Mouse (Mus musculus) MEL (cell line): ENCODE data around the gene Wdr48. TPM values are rescaled to one million over a fixed set of nuclear protein-coding genes. Genes with fewer than 3 reads are reported as not detected.

Experiments
- DNase-seq: peaks from one replicate; pipeline ENCODE4 v3.0.0; 2011; ENCODE audit warnings: low read depth, low spot score
- H3K27ac ChIP-seq: 2 replicates; pipeline ENCODE4 v1.5.1; 2012; ENCODE audit warnings: low read depth, mild to moderate bottlenecking, control low read depth, low read length, moderate library complexity; ENCODE audit not compliant: control insufficient read depth
- H3K27me3 ChIP-seq, 2 experiments: fragments of 150-350 bp in 1 of 2; sonication (generic) in 1 of 2; 2 replicates each; pipeline ENCODE4 v1.6.1; 2012; ENCODE audit warnings: low read length in 2 of 2, mild to moderate bottlenecking in 2 of 2, improper control_type of control experiment in 1 of 2, moderate library complexity in 1 of 2; ENCODE audit not compliant: insufficient read depth in 2 of 2, control insufficient read depth in 1 of 2
- H3K36me3 ChIP-seq, 2 experiments: 2 replicates each; pipeline ENCODE4 v1.6.1; 2012 to 2014; ENCODE audit warnings: low read length in 2 of 2, improper control_type of control experiment in 1 of 2, inconsistent platforms in 1 of 2, mild to moderate bottlenecking in 1 of 2; ENCODE audit not compliant: insufficient read depth in 2 of 2, control insufficient read depth in 1 of 2
- H3K4me1 ChIP-seq, 2 experiments: fragments of 150-350 bp in 1 of 2; sonication (generic) in 1 of 2; 2 replicates each; pipeline ENCODE4 v1.6.1; 2012; ENCODE audit warnings: low read length in 2 of 2, improper control_type of control experiment in 1 of 2, mild to moderate bottlenecking in 1 of 2; ENCODE audit not compliant: insufficient read depth in 2 of 2, control insufficient read depth in 1 of 2
- H3K4me3 ChIP-seq, 2 experiments: fragments of 150-350 bp in 1 of 2; sonication (generic) in 1 of 2; 2 replicates each; pipeline ENCODE4 v1.5.1; 2012; ENCODE audit warnings: low read depth in 2 of 2, low read length in 2 of 2, mild to moderate bottlenecking in 2 of 2, moderate library complexity in 2 of 2, control low read depth in 1 of 2, improper control_type of control experiment in 1 of 2; ENCODE audit not compliant: control insufficient read depth in 1 of 2, insufficient read depth in 1 of 2
- H3K79me2 ChIP-seq: 2 replicates; pipeline ENCODE4 v1.6.1; 2012; ENCODE audit warnings: mild to moderate bottlenecking, low read length, moderate library complexity; ENCODE audit not compliant: control insufficient read depth, poor library complexity, insufficient read depth
- H3K9ac ChIP-seq: 2 replicates; pipeline ENCODE4 v1.6.1; 2012; ENCODE audit warnings: low read depth, mild to moderate bottlenecking, control low read depth, low read length, moderate library complexity; ENCODE audit not compliant: control insufficient read depth, poor library complexity, severe bottlenecking
- H3K9me3 ChIP-seq: fragments of 150-350 bp; sonication (generic); replicated peaks from 2 replicates; pipeline ENCODE4 v1.6.1; 2012; ENCODE audit warnings: mild to moderate bottlenecking, low read length, improper control_type of control experiment, moderate library complexity; ENCODE audit not compliant: insufficient read depth
- CTCF ChIP-seq, 3 experiments: IDR thresholded peaks in 2 of 3; conservative IDR thresholded peaks in 1 of 3; 2 replicates each; pipeline ENCODE4 v1.5.1; 2011 to 2012; ENCODE audit warnings: low read length in 3 of 3, low read depth in 2 of 3, mild to moderate bottlenecking in 2 of 3, improper control_type of control experiment in 1 of 3, inconsistent platforms in 1 of 3, mixed read lengths in 1 of 3, moderate library complexity in 1 of 3; ENCODE audit not compliant: control insufficient read depth in 1 of 3, insufficient read depth in 1 of 3, poor library complexity in 1 of 3, severe bottlenecking in 1 of 3
- E2F4 ChIP-seq: IDR thresholded peaks from 2 replicates; pipeline ENCODE4 v1.6.1; 2011; ENCODE audit warnings: low read depth, low read length, improper control_type of control experiment, borderline replicate concordance
- EP300 ChIP-seq, 2 experiments: IDR thresholded peaks; 2 replicates each; pipeline ENCODE4 v1.6.1; 2011; ENCODE audit warnings: improper control_type of control experiment in 2 of 2, low read length in 2 of 2, low read depth in 1 of 2, mild to moderate bottlenecking in 1 of 2
- GATA1 ChIP-seq: IDR thresholded peaks from 2 replicates; pipeline ENCODE4 v1.6.1; 2011; ENCODE audit warnings: low read depth, low read length, improper control_type of control experiment
- JUND ChIP-seq: IDR thresholded peaks from 2 replicates; pipeline ENCODE4 v1.6.1; 2011; ENCODE audit warnings: low read depth, mild to moderate bottlenecking, improper control_type of control experiment, low read length
- MAFK ChIP-seq: IDR thresholded peaks from 2 replicates; pipeline ENCODE4 v1.6.1; 2011; ENCODE audit warnings: low read depth, mild to moderate bottlenecking, low read length, improper control_type of control experiment, borderline replicate concordance
- MAX ChIP-seq: IDR thresholded peaks from 2 replicates; pipeline ENCODE4 v1.6.1; 2011; ENCODE audit warnings: low read length, improper control_type of control experiment
- MAZ ChIP-seq: IDR thresholded peaks from 2 replicates; pipeline ENCODE4 v1.6.1; 2012; ENCODE audit warnings: low read depth, mild to moderate bottlenecking, inconsistent platforms, low read length, improper control_type of control experiment
- MXI1 ChIP-seq: IDR thresholded peaks from 2 replicates; pipeline ENCODE4 v1.6.1; 2011; ENCODE audit warnings: mild to moderate bottlenecking, low read depth, low read length, improper control_type of control experiment
- MYC ChIP-seq: IDR thresholded peaks from 2 replicates; pipeline ENCODE4 v1.6.1; 2011; ENCODE audit warnings: low read depth, mild to moderate bottlenecking, low read length, improper control_type of control experiment, moderate library complexity
- POLR2AphosphoS5 ChIP-seq: IDR thresholded peaks from 2 replicates; pipeline ENCODE4 v1.6.1; 2012; ENCODE audit warnings: low read depth, borderline replicate concordance, mild to moderate bottlenecking, inconsistent platforms, low read length, moderate library complexity, mixed read lengths
- RAD21 ChIP-seq: IDR thresholded peaks from 2 replicates; pipeline ENCODE4 v1.6.1; 2011; ENCODE audit warnings: mild to moderate bottlenecking, low read depth, low read length, improper control_type of control experiment
- RCOR1 ChIP-seq: IDR thresholded peaks from 2 replicates; pipeline ENCODE4 v1.6.1; 2012; ENCODE audit warnings: low read depth, mild to moderate bottlenecking, inconsistent platforms, low read length, improper control_type of control experiment
- SMC3 ChIP-seq: IDR thresholded peaks from 2 replicates; pipeline ENCODE4 v1.6.1; 2011; ENCODE audit warnings: low read depth, low read length, improper control_type of control experiment
- TAL1 ChIP-seq: IDR thresholded peaks from 2 replicates; pipeline ENCODE4 v1.6.1; 2012; ENCODE audit warnings: mild to moderate bottlenecking, inconsistent platforms, low read length, moderate library complexity, mixed read lengths
- TCF12 ChIP-seq: IDR thresholded peaks from 2 replicates; pipeline ENCODE4 v1.6.1; 2014; ENCODE audit warnings: low read depth, mild to moderate bottlenecking, inconsistent platforms, low read length, improper control_type of control experiment, moderate library complexity
- USF1 ChIP-seq: IDR thresholded peaks from 2 replicates; pipeline ENCODE4 v1.6.1; 2014; ENCODE audit warnings: low read depth, mild to moderate bottlenecking, inconsistent platforms, low read length, improper control_type of control experiment, moderate library complexity
- USF2 ChIP-seq, 2 experiments: IDR thresholded peaks; 2 replicates each; pipeline ENCODE4 v1.6.1; 2011 to 2012; ENCODE audit warnings: improper control_type of control experiment in 2 of 2, low read length in 2 of 2, borderline replicate concordance in 1 of 2, inconsistent platforms in 1 of 2, low read depth in 1 of 2, mild to moderate bottlenecking in 1 of 2; ENCODE audit not compliant: insufficient read depth in 1 of 2
- ZC3H11A ChIP-seq: IDR thresholded peaks from 2 replicates; pipeline ENCODE4 v1.6.1; 2012; ENCODE audit warnings: low read depth, mild to moderate bottlenecking, inconsistent platforms, low read length, improper control_type of control experiment
- ZKSCAN1 ChIP-seq: IDR thresholded peaks from 2 replicates; pipeline ENCODE4 v1.6.1; 2012; ENCODE audit warnings: low read depth, mild to moderate bottlenecking, inconsistent platforms, low read length, improper control_type of control experiment, moderate library complexity
- polyA plus RNA-seq, 2 experiments: library from polyadenylated mRNA; stranded (reverse) in 1 of 2; unstranded in 1 of 2; fragments of >175 nt in 1 of 2; fragments of >200 nt in 1 of 2; gene quantifications; 2 replicates each; pipeline versions ENCODE4 v1.2.1 to v1.2.4; 2012; ENCODE audit warnings: low replicate concordance in 2 of 2, low read depth in 1 of 2; ENCODE audit not compliant: insufficient read length in 2 of 2, insufficient read depth in 1 of 2, missing spikeins in 1 of 2
- total RNA-seq: library from RNA; depleted of rRNA; stranded (reverse); fragments of 300-350 nt; gene quantifications from 2 replicates; pipeline ENCODE4 v1.2.3, GENCODE M21; 2012

Wdr48 gene
- total and polyA plus RNA-seq, 3 experiments = 31.0 to 40.5 TPM; not detected in 1

- no peak for TF ChIP-seq ZC3H11A
Observed at GRCm38 (mm10) chr9:119854170-119854569, 40.5 kb upstream of the Wdr48 start (continued).

- Histone ChIP-seq H3K9me3 (no peaks in the 10 kb centered on the region), H3K36me3 (no peaks in the 10 kb centered on the region)
- no peak for DNase-seq
Observed at GRCm38 (mm10) chr9:119887144-119887901, 7.4 kb upstream of the Wdr48 start.

GRCm38 (mm10) chr9:119888843-119889246 is 5.8 kb upstream of the Wdr48 start:
- no peak overlapping the region for H3K4me3 ChIP-seq
- H3K4me1 ChIP-seq = no peaks in the 10 kb centered on the region
- H3K27ac ChIP-seq = no peak overlapping the region
- no peak overlapping the region for H3K9ac ChIP-seq
- TF ChIP-seq MAZ (no peak), MAX (no peak), TAL1 (no peak)
- peaks cover 0 to 2% of the 10 kb centered on the region in 2 experiments; a peak in 1 of 4 replicates for H3K36me3 ChIP-seq
- H3K79me2 ChIP-seq = no peaks in the 10 kb centered on the region
- DNase-seq = no peak
- H3K27me3 ChIP-seq = no peaks in the 10 kb centered on the region
- H3K9me3 ChIP-seq = no peaks in the 10 kb centered on the region

More at GRCm38 (mm10) chr9:119887144-119887901, 7.4 kb upstream of the Wdr48 start:
- H3K79me2 ChIP-seq = no peaks in the 10 kb centered on the region
- H3K27me3 ChIP-seq = no peaks in the 10 kb centered on the region
- H3K4me1 ChIP-seq = no peaks in the 10 kb centered on the region
- no peak overlapping the region for H3K4me3 ChIP-seq
- H3K9ac ChIP-seq = no peak overlapping the region
- no peak for TF ChIP-seq MAFK
- no peak for TF ChIP-seq POLR2AphosphoS5
- no peak for TF ChIP-seq E2F4
- no peak for TF ChIP-seq USF2 (IDR thresholded peaks at IDR 0.05; ENCODE audit: borderline replicate concordance in 1 of 2, insufficient read depth in 1 of 2, low read depth in 1 of 2, low read length in 2 of 2)
- no peak for TF ChIP-seq MAZ
- no peak for TF ChIP-seq RAD21
- TF ChIP-seq EP300 (IDR thresholded peaks at IDR 0.05; ENCODE audit: low read depth in 1 of 2, low read length in 2 of 2) = no peak
- no peak for TF ChIP-seq USF1
- no peak for TF ChIP-seq TCF12
- TF ChIP-seq RCOR1 = no peak
- TF ChIP-seq JUND = no peak
- no peak for TF ChIP-seq MXI1
- TF ChIP-seq CTCF (IDR thresholded peaks at IDR 0.05 in 2 of 3, conservative IDR thresholded peaks at IDR 0.05 in 1 of 3; ENCODE audit: control insufficient read depth in 1 of 3, insufficient read depth in 1 of 3, low read depth in 2 of 3, low read length in 3 of 3, poor library complexity in 1 of 3, severe bottlenecking in 1 of 3) = no peak
- no peak for TF ChIP-seq GATA1
- no peak for TF ChIP-seq SMC3
- TF ChIP-seq MYC = no peak
- no peak for TF ChIP-seq ZKSCAN1
- TF ChIP-seq, all 39 proteins: peak for 0
- H3K27ac ChIP-seq = no peak overlapping the region
